Mouse (Mus musculus): ENCODE data around the gene Rtn2.

The Rtn2 gene

GRCm38 (mm10) chr7:19269721-19270441 lies 12.5 kb upstream of the Rtn2 start:
- DNase-seq, result peak; percentile 90

- DNase-seq, result peak; percentile 39
Observed at GRCm38 (mm10) chr7:19270509-19271237, 11.8 kb upstream of the Rtn2 start.

- DNase-seq, result peak; percentile 91
Observed at GRCm38 (mm10) chr7:19271238-19272172, 10.9 kb upstream of the Rtn2 start, which contains the start of gene Vasp. TSS of gene Vasp (minus strand) at chr7:19271817.

- peak; percentile 89 for DNase-seq
Observed at GRCm38 (mm10) chr7:19272173-19272764, 10.2 kb upstream of the Rtn2 start.

GRCm38 (mm10) chr7:19276253-19276652 lies 6.2 kb upstream of the Rtn2 start:
- DNase-seq, result no peak

- DNase-seq, result no peak
Observed at GRCm38 (mm10) chr7:19279052-19279451, 3.4 kb upstream of the Rtn2 start.

- no peak for DNase-seq
Observed at GRCm38 (mm10) chr7:19279581-19280114, 2.8 kb upstream of the Rtn2 start, which contains the start of gene Ppm1n. TSS of gene Ppm1n (minus strand) at chr7:19280064.

GRCm38 (mm10) chr7:19281680-19282304 lies 632 bp upstream of the Rtn2 start:
- peak; percentile 57 for DNase-seq

- DNase-seq, result peak; percentile 73
Observed at GRCm38 (mm10) chr7:19282791-19283405, 474 bp downstream of the Rtn2 start.

GRCm38 (mm10) chr7:19283406-19283804 lies 981 bp downstream of the Rtn2 start:
- DNase-seq, result no peak

GRCm38 (mm10) chr7:19284763-19285162 lies 2.3 kb downstream of the Rtn2 start:
- DNase-seq, result peak; percentile 61

GRCm38 (mm10) chr7:19290969-19291596 lies 8.7 kb downstream of the Rtn2 start:
- peak; percentile 60 for DNase-seq

GRCm38 (mm10) chr7:19295503-19296185 lies 13.2 kb downstream of the Rtn2 start:
- DNase-seq, result peak; percentile 97

GRCm38 (mm10) chr7:19297034-19297433 lies 14.6 kb downstream of the Rtn2 start:
- no peak for DNase-seq

GRCm38 (mm10) chr7:19297794-19298193 lies 15.4 kb downstream of the Rtn2 start:
- DNase-seq, result no peak

GRCm38 (mm10) chr7:19299194-19299593 lies 16.8 kb downstream of the Rtn2 start:
- DNase-seq, result peak; percentile 52

GRCm38 (mm10) chr7:19300501-19301421 lies 18.3 kb downstream of the Rtn2 start:
- peak; percentile 85 for DNase-seq

GRCm38 (mm10) chr7:19301461-19302263 lies 19.2 kb downstream of the Rtn2 start:
- no peak for DNase-seq
